Mouse (Mus musculus): Measurements from ENCODE around the gene Pcolce.
"Not testable (repeated sequence)": the region's sequence is repeated elsewhere in the genome, so short reads cannot be mapped to it uniquely, and the experiment has no call there.

DNA sequence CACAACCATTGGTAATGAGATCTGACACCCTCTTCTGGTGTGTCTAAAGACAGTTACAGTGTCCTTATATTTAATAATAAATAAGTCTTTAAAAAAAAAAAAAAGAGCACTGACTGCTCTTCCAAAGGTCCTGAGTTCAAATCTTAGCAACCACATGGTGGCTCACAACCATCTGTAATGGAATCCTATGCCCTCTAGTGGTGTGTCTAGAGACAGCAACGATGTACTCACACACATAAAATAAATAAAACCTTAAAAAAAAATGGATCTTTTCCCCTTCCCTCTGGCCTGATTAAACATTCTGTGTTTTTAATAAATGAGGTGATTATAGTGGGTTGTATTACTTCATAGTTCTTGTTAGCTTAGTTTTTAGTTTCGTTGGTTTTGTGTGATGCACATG lies 1.3 kb upstream of the Pcolce start:
- not testable (repeated sequence) for TF ChIP-seq GATA1, TAL1 (IDR thresholded peaks at IDR 0.05; ENCODE audit: low read length)

Data from erythroblast, embryonic 14.5 days (primary cell).